Mouse (Mus musculus) adrenal gland, postnatal 10 days (tissue): ENCODE data around the gene Ttn. TPM values are rescaled to one million over a fixed set of nuclear protein-coding genes. Genes with fewer than 3 reads are reported as not detected.

Experiments used
- DNase-seq: peaks from one replicate; pipeline ENCODE4 v3.0.0; 2021; ENCODE audit warnings: mixed read lengths
- total RNA-seq, 2 experiments: library from RNA; stranded (reverse); gene quantifications; 2 replicates each; pipeline ENCODE4 v1.2.3; 2021

Ttn gene
- total RNA-seq, 2 experiments from 2014 or later: 87.1 to 370 TPM

DNA sequence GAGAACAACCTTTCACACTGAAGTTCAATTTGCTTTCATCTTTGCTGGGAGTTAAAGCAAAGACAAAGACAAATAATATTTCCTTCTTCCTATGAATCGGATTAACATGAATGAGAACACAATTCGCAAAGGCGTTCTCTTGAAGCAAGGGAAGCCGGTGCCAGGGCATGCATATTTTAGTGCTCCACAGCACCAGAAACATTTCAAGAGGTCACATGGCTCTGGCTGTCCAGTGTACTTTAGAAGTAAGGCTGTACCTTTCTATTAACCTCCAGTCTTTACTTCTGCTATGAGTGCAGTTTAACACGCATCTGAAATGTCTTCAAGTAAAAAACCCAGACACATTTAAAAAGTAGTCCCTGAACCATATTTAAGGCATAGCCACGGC is 20.3 kb downstream of the Ttn start:
- DNase-seq: no peak

DNA sequence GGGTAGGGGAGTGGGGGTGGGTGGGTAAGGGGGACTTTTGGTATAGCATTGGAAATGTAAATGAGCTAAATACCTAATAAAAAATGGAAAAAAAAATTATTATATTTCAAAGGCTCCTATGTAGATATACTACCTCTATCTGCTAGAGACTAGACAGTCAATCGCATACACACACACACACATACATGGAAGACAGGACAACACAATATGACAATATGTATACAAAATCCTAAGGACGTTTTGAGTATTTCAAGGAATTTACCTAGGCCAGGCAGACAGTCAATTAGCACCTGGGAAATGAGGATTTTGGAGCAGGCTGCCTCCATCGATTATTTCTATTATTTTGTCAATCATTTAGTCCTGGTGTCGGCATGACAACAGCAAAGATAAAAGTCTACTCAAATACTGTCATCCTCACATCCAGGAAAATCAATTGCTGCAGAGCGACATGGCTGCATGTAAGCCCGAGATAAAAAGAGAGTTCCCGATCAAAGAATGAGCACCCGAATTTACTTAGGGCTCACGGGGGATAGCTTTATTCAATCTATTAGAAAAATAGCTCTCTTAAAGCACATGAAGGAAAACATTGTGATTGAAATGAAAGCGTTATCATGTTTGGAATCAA is 20.8 kb downstream of the Ttn start:
- DNase-seq: no peak

DNA sequence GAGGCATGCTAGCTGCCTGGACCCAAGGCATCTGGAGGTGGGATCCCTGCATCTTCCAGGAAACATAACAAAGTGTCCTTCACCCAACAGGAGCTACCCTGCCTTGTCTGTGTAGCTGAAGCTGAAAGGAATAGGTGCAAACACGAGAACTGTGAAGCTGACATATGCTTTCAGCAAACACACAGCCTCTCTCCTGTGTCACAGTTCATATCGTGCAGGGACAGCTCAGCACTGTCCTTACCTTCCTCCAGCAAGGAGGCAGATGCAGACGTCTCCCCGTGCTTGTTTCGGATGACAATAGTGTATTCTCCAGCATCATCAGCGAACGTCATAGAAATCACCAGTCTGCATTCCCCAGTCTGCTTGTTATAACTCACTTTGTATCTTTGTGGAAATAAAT is 32.6 kb downstream of the Ttn start:
- no peak for DNase-seq

DNA sequence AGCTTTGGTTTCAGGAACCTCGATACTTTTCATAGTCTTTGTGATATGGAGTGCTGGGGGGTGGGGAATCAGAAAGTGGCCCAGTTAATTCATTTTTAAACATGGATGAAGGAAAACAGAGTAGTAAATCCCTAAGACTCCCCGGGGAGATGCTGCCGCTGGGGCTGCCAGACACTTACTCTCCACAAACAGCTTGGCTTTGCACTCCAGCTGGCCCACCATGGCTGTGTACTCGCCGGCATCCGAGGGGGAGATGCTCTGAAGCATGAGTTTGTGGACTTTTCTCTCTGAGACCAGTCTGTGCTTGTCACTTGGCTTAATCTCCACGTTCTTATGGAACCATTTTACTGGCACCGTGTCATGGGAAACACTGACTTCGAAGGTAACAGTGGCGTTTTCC is 43.8 kb downstream of the Ttn start:
- DNase-seq: no peak

DNA sequence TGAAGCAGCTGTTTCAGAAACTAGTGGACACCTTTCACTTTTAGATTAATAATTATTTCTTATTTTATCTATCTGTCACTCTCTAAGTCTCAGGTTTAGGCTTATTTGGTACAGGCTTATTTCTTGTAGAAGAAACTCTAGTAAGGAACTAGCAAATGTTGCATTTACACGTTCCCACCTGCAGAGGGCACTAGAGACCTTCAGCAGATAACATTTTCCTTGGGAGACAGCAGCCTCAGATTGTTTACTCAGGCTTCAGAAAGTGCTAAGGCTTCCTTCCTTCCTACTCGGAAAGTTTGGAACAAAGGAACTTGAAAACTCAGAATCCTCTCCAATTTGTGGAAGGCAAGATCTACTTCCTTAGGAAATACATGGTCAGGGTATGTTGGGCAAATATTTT is 52.6 kb downstream of the Ttn start:
- DNase-seq: peak; percentile 73

DNA sequence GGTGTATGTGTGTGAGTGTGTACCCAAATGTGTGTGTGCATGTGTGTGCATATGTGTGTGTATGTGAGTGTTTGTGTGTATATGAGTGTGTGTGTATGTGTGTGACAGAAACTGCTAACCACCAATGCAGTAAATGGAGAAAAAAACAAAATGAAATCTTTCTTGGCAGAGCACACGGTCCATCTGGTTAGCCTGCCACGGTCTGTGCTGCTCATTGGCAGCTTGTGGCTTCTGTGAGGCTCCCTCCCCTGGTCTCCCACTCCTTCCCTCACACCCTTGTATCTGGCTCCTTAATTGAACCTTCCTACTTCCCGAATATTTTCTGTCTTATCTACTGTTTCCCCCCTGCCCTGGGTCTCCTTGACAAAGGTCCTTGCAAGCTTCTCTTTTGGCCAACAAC is 53.5 kb downstream of the Ttn start:
- no peak for DNase-seq

DNA sequence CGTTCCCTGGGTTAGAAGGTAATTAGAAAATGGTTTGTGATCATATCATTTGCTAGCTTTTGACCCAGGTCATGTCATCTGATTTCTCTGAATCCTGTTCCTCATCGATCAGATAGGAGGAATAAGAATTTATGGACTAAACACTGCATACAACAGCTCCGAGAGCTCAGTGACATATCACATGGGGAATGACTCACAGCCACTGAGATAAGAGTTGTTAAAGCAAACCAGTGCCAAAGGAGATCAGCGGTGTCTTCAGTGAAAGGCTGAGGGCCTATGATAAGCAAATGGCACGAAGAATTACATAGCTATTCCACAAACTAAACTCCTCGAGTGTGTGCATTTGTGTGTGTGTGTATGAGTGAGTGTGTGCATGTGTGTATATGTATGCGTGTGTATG is 54.0 kb downstream of the Ttn start:
- DNase-seq: peak; percentile 5

DNA sequence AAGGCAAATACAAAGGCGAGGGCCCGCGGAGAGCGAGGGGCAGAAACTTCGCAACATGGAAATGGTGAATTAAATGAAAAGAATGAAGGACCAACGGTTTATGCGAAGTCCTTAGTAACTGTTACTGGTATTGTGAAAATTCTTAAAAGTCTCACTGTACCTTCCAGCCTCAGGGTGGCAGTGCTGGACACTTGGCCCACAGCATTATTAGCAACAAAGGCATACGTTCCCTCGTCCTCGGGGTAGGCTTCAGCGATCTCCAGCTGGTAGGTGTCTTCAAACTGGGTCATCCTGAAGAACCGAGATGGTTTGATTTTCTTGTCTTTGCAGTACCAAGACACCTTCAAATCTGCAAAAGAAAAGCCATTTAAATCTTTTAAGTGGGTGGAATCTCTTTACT is 55.4 kb downstream of the Ttn start:
- DNase-seq: no peak

DNA sequence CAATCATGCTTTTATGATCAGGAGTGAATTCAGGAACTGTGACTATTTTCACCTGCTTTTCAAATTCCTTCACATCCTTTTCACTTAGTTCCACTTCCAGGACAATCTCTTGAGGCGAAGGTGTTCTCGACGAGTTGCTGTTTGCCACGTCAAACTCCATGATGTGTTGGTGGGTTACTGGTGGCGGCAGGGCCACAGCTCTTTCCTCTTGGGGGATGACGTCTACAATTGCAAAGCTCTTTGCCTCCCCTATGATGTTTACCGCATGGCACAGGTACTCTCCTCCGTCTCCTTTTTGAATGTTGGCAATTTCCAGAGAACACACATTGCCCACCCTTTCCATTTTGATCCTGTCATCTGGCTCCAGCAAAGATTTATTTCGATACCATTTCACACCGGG is 67.4 kb downstream of the Ttn start:
- DNase-seq: no peak

DNA sequence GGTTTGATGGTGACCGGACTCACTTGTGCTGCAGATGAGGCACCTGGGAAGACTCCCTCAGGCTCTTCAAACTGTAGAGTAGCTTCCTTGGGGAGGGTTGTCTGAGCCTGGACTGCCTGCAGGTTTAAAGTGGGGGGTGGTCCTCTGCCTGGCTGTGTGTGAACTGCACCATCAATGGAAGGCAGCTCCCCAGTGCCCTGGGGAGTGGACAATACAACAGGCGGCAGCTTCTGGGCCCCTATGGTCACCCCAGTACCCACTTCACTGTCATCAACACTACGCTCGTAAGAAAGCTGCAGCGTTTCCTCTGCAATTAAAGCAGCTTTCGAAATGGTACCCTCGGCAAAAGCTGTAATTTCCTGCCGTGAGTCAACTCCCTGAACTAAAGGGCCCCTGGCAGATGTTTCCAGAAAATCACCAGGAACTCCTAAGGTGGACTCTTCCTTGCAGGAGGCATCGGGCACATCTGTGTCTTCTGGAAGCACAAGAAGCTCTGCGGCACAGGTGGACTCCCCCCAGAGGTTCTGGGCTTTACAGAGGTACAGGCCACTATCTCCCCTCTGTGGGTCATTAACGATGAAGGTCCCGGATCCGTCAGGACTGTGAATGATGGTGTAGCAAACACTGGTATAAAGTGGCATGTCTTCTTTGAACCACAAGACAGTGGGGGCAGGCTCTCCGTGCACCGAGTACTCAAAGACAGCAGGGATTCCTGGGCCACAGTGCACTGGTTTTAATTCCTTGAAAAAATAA is 73.5 kb downstream of the Ttn start:
- DNase-seq: no peak

DNA sequence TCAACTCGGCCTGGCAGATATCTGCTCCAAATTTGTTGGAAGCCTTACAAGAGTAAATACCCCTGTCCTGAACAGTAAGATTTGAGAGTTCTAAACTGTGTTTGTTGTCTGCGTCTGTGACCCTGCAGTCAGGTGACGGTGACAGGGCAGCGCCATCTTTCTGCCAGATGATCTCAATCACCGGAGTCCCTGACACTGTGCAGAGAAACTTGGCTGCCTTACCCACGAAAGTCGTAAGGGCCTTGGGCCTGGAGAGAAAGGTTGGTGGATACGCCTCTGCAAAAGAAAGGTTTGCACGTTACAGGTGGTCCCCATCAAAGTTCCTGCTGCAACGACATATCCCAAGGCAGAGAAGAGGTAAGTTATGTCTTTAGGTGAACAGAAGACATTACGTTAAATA is 79.0 kb downstream of the Ttn start:
- no peak for DNase-seq

DNA sequence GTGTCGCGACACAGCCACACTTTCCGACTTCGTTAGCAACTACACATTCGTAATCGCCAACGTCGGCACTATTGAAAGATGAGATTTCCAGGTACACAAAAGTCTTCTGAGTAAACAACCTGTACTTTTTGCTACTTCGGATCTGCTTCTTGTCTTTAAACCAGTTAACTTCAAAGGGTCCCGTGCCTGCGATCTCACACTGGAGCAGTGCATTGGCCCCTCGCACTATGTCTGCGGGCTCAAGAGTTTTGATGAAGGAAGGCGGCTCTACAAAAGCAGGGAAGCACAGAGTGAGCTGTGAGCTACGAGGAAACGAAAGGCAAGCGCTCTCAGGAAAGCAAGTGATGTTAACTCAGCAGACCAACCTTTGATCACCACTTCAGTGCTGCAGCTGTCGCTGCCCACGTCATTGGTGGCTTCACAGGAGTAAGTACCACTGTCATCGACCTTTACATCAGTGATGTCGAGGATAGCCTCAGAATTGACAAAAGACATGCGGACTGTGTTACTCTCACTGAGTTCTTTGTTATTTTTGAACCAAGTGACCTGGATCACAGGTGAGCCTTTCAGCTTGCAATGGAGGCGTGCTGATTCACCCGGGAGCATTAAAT is 80.8 kb downstream of the Ttn start:
- no peak for DNase-seq

DNA sequence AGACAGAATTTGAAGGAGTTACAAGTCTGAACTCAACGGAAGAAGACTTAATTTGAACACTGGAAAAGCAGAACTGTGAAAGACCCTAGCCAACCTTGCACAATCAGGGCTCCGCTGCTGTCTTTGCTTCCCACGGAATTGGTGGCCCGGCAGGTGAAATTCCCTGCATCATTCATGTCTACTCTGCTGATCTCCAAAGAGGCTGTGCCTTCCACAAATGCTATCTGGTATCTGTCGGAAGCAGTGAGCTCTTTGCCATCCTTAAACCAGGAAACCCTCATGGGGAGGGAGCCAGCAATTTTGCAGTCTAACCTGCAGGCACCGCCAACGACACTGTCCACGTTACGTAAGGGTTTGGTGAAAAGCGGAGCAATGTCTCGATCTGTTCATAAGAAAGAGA is 82.5 kb downstream of the Ttn start:
- DNase-seq: no peak

DNA sequence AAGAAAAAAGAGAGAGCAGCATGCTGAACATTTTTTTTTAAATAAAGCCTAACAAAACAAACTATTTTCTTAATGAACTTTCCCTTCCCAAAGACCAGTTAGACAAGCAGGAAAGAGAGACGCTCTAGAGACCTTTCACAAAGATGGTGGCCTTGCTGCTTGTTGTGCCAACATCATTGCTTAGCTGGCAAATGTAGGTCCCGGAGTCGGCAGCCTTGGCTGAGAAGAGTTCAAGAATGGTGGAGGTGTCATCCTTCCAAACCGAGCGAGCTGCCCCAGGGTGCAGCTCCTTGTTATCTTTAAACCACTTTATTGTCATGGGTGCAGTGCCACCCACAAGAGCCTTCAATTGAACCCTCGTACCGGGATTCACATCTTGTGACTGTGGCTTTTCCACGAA is 85.4 kb downstream of the Ttn start:
- no peak for DNase-seq

DNA sequence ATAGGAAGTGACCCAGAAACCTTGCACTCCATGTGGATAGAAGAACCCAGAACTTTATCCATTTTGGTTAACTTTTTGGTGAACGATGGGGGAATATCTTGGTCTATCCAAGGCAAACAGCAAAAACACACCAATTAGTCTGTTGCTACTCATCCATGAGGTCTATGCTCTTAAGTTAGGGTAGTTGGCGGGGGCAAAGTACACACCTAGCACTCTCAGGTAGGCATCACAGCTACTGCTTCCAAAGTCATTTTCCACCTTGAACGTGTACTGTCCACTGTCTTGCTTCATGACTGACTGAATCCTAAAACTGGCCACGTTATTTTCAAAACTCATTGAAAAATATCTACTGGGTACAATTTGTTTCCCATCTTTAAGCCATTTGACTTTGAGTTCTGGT is 87.0 kb downstream of the Ttn start:
- DNase-seq: no peak

DNA sequence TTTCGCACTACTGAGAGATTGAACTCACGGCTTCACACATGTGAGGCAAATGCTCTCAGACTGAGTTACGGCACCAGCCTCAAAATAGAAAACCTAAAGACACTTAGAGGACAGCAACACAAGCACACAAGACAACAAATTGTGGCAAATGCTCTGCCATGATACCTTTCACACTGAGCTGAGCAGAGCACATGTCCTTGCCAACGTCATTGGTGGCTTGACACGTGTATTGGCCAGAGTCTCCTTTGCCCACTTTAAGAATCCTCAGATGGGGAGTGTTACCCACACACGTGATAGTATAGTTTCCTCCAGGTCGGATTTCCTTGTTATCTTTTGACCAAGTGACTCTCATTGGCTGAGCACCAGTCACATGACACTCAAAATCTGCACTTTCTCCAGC is 93.6 kb downstream of the Ttn start:
- DNase-seq: no peak

DNA sequence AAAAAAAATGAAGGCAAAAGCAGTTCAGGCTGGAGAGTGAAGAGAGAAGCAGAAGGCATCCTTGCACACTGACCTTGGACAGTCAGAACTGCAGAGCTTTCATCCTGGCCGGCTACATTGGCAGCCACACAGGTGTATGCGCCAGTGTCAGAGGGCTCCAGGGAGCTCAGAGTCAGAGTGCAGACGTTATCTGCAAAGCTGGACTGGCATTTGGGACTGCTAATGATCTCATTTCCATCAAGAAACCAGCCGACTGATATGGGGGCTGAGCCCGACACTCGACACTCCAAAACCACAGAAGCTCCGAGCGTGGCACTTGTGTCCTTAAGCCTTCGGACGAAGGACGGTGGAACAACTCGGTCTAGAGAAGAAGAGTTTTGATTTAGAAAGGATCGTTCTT is 96.5 kb downstream of the Ttn start:
- DNase-seq: no peak

DNA sequence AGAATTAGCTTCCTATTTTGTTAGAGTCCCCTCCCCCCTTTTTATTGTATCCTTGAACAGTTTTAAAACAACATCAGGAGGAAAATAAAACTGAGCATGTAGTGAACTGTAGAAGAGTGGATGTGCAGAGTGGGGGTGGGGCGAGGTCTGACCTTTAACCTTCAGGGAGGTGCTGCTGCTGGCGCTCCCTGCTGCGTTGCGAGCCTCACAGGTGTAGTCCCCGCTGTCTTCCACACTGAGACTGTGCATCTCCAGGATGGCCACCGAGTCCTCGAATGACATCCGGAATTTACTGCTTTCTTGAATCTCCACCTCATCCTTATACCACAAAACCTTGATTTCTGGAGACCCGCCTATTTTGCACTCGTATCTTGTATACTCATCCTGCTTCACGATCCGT is 100.9 kb downstream of the Ttn start:
- no peak for DNase-seq

DNA sequence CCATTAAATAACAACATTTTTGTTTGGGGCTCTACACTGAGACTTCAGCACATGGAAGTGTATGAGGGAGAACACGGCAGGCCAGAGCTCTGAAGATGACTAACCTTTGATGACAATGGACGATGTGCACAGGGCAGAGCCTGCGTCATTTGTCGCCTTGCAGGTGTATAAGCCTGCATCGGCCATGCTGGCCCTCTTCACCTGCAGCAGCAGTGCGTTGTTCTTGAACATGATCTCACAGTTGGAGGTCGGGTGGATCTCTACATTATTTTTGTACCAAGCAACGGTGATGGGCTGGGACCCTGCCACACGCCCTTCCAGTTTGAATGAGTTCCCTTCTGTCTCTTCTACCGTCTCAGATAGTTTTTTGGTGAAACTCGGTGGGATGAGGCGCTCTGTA is 106.8 kb downstream of the Ttn start:
- DNase-seq: no peak

DNA sequence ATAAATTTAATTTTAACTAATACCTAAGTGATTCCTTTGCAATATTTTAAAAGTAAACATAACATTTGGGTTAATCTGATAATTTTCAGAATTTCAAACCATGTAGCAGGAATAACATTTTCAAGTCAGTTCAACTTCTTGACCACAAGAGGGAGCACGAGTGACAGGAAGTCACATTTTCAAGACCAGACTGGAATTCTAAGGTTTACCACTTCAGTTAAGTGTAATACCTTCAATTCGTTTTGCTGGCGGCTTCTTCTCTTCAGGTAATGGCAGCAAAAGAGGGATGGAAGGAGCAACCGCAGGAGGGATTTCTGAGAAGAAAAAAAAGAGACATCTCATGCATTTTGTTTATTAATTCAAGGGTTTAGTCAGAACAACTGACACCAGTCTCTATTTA is 115.4 kb downstream of the Ttn start:
- DNase-seq: no peak

DNA sequence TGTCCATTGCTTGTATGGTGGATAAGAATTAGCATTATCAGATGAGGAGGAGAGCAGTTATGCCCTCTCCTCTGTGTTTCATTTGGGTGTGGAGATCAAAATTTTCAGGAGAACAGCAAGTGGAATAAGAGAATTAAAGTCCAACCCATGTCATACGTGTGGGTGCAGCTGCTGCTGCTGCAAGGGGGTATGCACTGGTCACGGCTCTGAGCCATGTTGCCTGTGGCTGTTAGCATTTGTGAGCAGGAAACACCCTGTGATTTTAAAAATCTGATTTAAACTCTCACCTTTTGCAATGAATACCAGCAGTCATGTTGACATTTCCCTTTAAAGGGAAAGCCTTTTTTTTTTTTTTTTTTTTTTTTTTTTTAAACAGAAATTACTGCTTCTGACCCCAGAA is 116.8 kb downstream of the Ttn start:
- DNase-seq: no peak

DNA sequence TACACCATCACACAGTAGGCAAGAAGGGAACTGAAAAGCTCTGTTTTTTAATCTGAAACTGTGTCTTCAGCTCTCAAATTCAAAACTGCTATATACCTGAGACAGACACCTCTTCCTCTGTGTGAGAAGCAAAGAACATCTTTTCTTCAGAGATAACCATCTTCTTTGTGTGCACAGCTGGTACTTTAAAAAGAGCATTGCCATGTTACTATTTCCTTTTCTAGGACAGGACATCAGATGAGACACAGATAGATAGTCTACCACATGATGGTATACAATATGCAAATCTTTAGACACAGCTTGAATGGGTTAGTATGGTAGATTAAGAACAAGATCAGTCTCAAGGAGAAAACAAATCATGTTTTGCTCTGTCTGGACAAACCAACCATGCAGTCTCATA is 121.0 kb downstream of the Ttn start:
- DNase-seq: no peak

DNA sequence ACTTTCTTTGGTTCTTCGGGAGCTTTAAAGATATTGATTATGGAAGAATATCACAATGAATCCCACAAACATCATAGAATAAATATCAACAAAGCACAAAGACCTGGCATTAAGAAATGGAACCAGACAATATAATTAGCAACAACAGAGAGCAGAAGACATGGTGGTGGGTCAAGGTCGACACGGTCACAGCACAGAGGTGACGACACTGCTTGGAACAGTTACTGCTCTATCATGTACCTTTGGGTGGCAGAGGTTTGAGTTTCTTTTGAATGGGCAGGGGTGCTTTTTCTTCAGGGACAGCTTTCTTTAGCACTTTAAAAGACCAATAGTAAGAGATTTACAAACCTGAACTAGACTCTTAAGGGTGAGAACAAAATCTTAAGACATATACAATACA is 132.3 kb downstream of the Ttn start:
- DNase-seq: no peak

DNA sequence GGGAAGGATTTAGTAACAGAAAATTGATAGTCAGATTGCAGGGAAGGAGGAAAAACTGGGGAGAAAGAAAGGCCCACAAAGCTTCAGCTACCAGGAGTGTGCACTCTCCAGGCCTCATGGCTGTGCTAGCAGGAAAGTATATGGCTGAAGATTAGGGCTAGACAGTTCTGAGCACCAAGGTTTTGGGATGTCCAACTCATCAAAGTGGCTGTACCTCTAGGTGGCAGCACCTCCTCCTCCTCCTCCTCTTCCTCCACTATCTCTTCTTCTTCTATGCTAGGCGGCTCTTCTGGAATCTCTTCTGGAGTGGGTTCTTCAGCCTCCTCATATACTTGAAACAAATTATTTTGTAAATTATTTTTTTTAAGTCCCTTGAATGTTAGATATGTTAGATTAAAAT is 139.2 kb downstream of the Ttn start:
- DNase-seq: no peak
